Mouse (Mus musculus): ENCODE measurements at regions not wholly inside any gene's neighbourhood (a gene's known extent, or its start where the extent isn't known, plus 50 kb on each side); places are given as distances from the start of the nearest gene placed in this dataset.

DNA sequence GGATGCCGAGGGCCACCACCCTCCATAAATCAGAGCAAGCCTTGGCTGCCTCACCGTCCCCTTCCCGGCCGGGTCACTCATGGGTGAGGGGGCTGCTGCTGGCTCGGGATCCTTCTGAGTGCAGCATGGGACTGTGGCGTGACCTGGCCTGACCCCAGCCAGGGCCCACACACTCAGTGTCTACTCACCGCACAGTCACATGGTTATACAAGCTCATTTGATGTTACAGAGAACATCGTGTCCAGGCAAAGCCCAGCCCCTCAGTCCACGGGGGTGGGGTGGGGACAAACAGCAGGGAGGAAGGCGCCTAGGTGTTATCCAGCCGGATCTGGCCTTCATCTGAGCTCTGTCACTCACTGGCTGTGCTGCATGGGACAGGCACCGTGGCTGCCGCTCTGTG, 195.9 kb upstream of the Dio3 start:
- H3K4me2 ChIP-seq (ENCODE audit: low read depth, low read length): no peak overlapping the region
- no peak overlapping the region for H3K27ac ChIP-seq (ENCODE audit: low read length)
- no peaks in the 10 kb centered on the region for H3K4me1 ChIP-seq (ENCODE audit: control insufficient read depth, insufficient read depth, low read length)
- no peak overlapping the region for H3K9ac ChIP-seq (ENCODE audit: low read depth, low read length)
- WGBS: 40% methylated on average over 13 of the region's 13 CpGs
- no peaks in the 10 kb centered on the region for H3K36me3 ChIP-seq (ENCODE audit: control insufficient read depth, insufficient read depth, low read length)
- no peaks in the 10 kb centered on the region for H3K27me3 ChIP-seq (replicated peaks; ENCODE audit: control insufficient read depth, insufficient read depth, low read length)
- no peaks in the 10 kb centered on the region for H3K9me3 ChIP-seq (ENCODE audit: control insufficient read depth, low read length)
- no peak for ATAC-seq
- no peak overlapping the region for H3K4me3 ChIP-seq (ENCODE audit: low read length)

DNA sequence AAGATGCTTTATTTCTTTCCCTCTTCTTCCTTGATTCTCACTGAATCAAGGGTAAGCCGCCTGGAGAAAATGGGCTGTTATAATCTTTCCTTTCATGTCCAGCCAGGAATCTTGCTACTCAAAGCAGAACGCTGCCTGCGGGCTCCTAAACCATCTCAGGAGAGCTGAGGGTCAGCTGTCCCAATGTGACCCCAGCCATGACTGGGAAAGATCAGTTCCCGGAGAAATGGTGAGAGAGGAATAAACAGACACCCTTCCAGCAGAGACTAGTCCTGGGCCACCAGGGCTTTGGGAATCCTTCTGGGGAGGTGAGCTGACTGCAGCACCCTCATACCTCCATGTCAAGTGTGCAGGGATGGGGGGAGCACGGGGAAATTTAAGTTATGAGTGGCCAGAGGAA, 195.4 kb upstream of the Dio3 start:
- Histone ChIP-seq H3K4me2 (ENCODE audit: low read depth, low read length) (no peak overlapping the region), H3K4me1 (ENCODE audit: control insufficient read depth, insufficient read depth, low read length) (no peaks in the 10 kb centered on the region), H3K27ac (ENCODE audit: low read length) (no peak overlapping the region), H3K4me3 (ENCODE audit: low read length) (no peak overlapping the region), H3K36me3 (ENCODE audit: control insufficient read depth, insufficient read depth, low read length) (no peaks in the 10 kb centered on the region), H3K9me3 (ENCODE audit: control insufficient read depth, low read length) (no peaks in the 10 kb centered on the region), H3K27me3 (replicated peaks; ENCODE audit: control insufficient read depth, insufficient read depth, low read length) (no peaks in the 10 kb centered on the region), H3K9ac (ENCODE audit: low read depth, low read length) (no peak overlapping the region)
- no peak for ATAC-seq
- 56% methylated on average over 5 of the region's 5 CpGs for WGBS

DNA sequence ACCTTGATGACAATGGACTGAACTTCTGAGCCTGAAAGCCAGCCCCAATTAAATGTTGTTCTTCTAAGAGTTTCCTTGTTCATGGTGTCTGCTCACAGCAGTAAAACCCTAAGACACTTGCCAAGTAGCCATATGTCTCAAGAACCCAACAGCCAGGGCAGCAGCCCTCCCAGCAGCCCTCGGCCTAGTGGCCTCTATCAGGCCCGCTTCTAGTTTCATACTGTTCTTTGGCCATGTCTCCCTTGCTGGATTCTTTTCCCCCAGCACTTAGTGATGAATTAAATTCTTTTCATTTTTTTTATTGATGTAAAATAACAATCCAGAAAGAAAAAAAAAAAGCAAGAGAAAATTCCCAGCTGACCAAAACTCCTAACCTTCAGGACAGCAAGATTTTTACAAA, 191.9 kb upstream of the Dio3 start:
- WGBS: 72% methylated on average over 2 of the region's 2 CpGs
- ATAC-seq: no peak

DNA sequence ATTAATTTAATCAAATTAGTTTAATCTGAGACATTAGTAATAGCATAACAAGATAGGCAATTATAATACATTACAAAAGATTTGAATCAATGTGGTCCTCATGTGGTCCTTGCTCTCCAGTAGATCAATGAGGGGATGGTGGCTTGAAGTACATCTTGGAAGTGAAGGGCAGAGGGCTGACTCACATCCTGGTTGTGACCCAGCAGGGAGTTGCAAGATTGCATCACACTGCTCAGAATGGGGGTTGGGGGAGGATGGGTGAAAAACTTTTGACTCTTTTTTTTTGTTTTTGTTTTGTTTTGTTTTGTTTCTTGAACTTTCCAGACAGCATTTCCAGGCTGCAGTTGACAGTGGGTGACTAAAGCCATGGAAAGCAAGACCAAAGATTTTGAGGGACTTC, 191.1 kb upstream of the Dio3 start:
- H3K4me2 ChIP-seq (ENCODE audit: low read depth, low read length): no peak overlapping the region
- H3K36me3 ChIP-seq (ENCODE audit: control insufficient read depth, insufficient read depth, low read length): no peaks in the 10 kb centered on the region
- H3K4me1 ChIP-seq (ENCODE audit: control insufficient read depth, insufficient read depth, low read length): no peaks in the 10 kb centered on the region
- H3K9ac ChIP-seq (ENCODE audit: low read depth, low read length): no peak overlapping the region
- H3K4me3 ChIP-seq (ENCODE audit: low read length): no peak overlapping the region
- ATAC-seq: no peak
- no peaks in the 10 kb centered on the region for H3K27me3 ChIP-seq (replicated peaks; ENCODE audit: control insufficient read depth, insufficient read depth, low read length)
- no peaks in the 10 kb centered on the region for H3K9me3 ChIP-seq (ENCODE audit: control insufficient read depth, low read length)
- no peak overlapping the region for H3K27ac ChIP-seq (ENCODE audit: low read length)

More for the DNA sequence above, 191.9 kb upstream of the Dio3 start:
- no peaks in the 10 kb centered on the region for H3K9me3 ChIP-seq (ENCODE audit: control insufficient read depth, low read length)
- no peaks in the 10 kb centered on the region for H3K36me3 ChIP-seq (ENCODE audit: control insufficient read depth, insufficient read depth, low read length)
- no peak overlapping the region for H3K9ac ChIP-seq (ENCODE audit: low read depth, low read length)
- H3K27ac ChIP-seq (ENCODE audit: low read length): no peak overlapping the region
- H3K4me1 ChIP-seq (ENCODE audit: control insufficient read depth, insufficient read depth, low read length): no peaks in the 10 kb centered on the region
- no peak overlapping the region for H3K4me2 ChIP-seq (ENCODE audit: low read depth, low read length)
- no peaks in the 10 kb centered on the region for H3K27me3 ChIP-seq (replicated peaks; ENCODE audit: control insufficient read depth, insufficient read depth, low read length)
- H3K4me3 ChIP-seq (ENCODE audit: low read length): no peak overlapping the region

DNA sequence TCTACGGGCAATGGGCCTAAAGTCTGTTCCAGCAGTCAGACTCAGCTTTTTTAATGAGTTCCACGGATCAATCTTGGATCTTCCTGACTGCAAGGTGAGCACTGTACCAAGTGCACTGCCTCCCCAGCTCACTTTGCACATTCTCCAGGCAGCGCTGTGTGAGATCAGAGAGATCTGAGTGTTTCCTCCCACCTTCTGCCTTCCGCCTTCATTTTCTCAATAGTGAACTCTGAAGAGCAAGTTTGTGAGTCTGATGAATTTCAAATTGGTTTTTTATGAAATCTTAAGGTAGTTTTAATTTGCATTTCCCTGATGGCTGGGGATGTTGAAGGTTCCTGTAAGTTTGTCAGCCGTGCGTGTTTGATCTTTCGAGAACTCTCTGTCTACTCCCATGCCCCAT, 176.7 kb upstream of the Dio3 start:
- peaks cover 4% of the 10 kb centered on the region; the same call in 1 of the 2 replicates for H3K9me3 ChIP-seq (ENCODE audit: control insufficient read depth, low read length)
- no peaks in the 10 kb centered on the region for H3K27me3 ChIP-seq (replicated peaks; ENCODE audit: control insufficient read depth, insufficient read depth, low read length)
- WGBS: 89% methylated on average over 7 of the region's 7 CpGs
- no peak for ATAC-seq
- no peak overlapping the region for H3K27ac ChIP-seq (ENCODE audit: low read length)
- no peak overlapping the region for H3K4me2 ChIP-seq (ENCODE audit: low read depth, low read length)
- H3K4me1 ChIP-seq (ENCODE audit: control insufficient read depth, insufficient read depth, low read length): no peaks in the 10 kb centered on the region
- no peaks in the 10 kb centered on the region for H3K36me3 ChIP-seq (ENCODE audit: control insufficient read depth, insufficient read depth, low read length)
- no peak overlapping the region for H3K4me3 ChIP-seq (ENCODE audit: low read length)
- no peak overlapping the region for H3K9ac ChIP-seq (ENCODE audit: low read depth, low read length)

DNA sequence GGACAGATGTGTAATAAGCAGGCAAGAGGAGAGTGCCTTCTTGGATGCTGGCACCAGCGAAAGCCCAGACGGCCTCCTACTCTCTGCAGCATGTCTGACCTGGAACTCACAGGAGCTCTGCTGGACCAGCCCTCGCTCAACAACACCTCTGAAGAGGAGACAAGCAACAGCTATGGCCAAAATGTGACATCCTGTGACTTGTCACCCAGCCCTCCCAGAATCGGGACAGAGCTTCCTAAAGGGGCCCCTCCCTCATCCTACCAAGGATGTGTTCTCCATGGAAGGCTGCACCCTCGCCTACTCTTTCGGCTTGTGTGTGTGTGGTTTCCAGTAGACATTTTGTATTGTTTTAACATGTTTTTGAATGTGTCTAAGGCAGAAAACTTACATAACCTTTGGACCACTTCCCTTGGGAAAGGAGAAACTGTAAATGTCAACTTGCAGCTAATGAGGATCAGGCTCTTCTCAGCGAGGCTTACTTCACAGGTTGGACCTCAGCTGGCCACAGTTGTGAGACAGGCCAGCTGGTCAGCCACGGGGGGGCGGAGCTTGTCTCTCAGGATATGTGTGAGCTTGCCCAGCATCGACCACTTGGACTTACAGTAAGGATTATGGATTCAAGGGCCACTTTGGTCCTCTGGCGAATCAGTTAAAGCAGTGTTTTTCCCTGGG, 166.7 kb upstream of the Dio3 start:
- H3K27ac ChIP-seq (ENCODE audit: low read length): no peak overlapping the region
- no peak overlapping the region for H3K4me3 ChIP-seq (ENCODE audit: low read length)

DNA sequence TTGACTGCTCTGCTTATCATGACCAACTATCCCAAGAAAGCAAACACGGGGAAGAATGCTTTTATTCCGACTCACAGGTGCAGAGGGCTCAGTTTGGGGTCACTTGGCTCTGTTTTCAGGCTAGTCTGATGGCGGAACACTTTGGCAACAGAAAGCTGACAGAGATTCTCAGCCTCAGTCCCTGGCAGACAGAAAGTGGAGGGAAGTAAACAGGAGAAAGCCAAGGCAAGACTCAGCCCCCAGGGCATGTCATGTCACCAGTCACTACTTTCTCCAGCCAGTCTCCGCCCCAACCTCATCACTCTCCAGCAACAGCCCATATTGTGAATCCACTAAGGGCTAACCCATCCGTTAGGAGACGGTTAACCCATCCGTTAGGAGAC, 166.2 kb upstream of the Dio3 start:
- Histone ChIP-seq H3K4me2 (ENCODE audit: low read depth, low read length) (no peak overlapping the region), H3K27ac (ENCODE audit: low read length) (no peak overlapping the region), H3K36me3 (ENCODE audit: control insufficient read depth, insufficient read depth, low read length) (no peaks in the 10 kb centered on the region), H3K4me3 (ENCODE audit: low read length) (no peak overlapping the region), H3K27me3 (replicated peaks; ENCODE audit: control insufficient read depth, insufficient read depth, low read length) (no peaks in the 10 kb centered on the region), H3K4me1 (ENCODE audit: control insufficient read depth, insufficient read depth, low read length) (no peaks in the 10 kb centered on the region), H3K9ac (ENCODE audit: low read depth, low read length) (no peak overlapping the region), H3K9me3 (ENCODE audit: control insufficient read depth, low read length) (no peaks in the 10 kb centered on the region)
- no peak for ATAC-seq
- WGBS: 78% methylated on average over 7 of the region's 7 CpGs

More for the DNA sequence above, 166.7 kb upstream of the Dio3 start:
- Histone ChIP-seq H3K4me1 (ENCODE audit: control insufficient read depth, insufficient read depth, low read length) (no peaks in the 10 kb centered on the region), H3K9me3 (ENCODE audit: control insufficient read depth, low read length) (no peaks in the 10 kb centered on the region), H3K27me3 (replicated peaks; ENCODE audit: control insufficient read depth, insufficient read depth, low read length) (no peaks in the 10 kb centered on the region), H3K36me3 (ENCODE audit: control insufficient read depth, insufficient read depth, low read length) (no peaks in the 10 kb centered on the region), H3K9ac (ENCODE audit: low read depth, low read length) (no peak overlapping the region), H3K4me2 (ENCODE audit: low read depth, low read length) (no peak overlapping the region)
- no peak for ATAC-seq
- 63% methylated on average over 11 of the region's 11 CpGs for WGBS

DNA sequence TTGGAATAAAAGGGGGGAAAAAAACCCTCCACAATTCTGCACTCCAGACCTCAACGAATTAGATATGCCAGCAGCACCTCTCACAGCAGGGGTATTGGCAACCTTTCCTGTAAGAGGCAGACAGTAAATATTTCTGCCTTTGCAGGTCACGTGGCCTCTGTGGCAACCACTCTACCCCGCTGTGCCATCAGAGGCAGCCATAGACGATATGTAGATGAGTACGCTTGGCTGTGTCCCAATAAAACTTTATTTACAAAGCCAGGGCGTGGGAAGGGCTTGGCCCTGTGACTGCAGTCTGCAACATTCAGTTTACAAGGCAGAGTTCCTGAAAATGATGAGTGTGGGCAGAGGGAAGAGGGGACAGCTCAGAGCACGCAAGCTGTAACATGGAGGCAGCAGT, 158.7 kb upstream of the Dio3 start:
- Histone ChIP-seq H3K27me3 (replicated peaks; ENCODE audit: control insufficient read depth, insufficient read depth, low read length) (no peaks in the 10 kb centered on the region), H3K4me3 (ENCODE audit: low read length) (no peak overlapping the region), H3K4me2 (ENCODE audit: low read depth, low read length) (no peak overlapping the region), H3K27ac (ENCODE audit: low read length) (no peak overlapping the region), H3K9ac (ENCODE audit: low read depth, low read length) (no peak overlapping the region), H3K9me3 (ENCODE audit: control insufficient read depth, low read length) (no peaks in the 10 kb centered on the region), H3K4me1 (ENCODE audit: control insufficient read depth, insufficient read depth, low read length) (no peaks in the 10 kb centered on the region), H3K36me3 (ENCODE audit: control insufficient read depth, insufficient read depth, low read length) (no peaks in the 10 kb centered on the region)
- WGBS: 57% methylated on average over 7 of the region's 7 CpGs
- ATAC-seq: no peak

DNA sequence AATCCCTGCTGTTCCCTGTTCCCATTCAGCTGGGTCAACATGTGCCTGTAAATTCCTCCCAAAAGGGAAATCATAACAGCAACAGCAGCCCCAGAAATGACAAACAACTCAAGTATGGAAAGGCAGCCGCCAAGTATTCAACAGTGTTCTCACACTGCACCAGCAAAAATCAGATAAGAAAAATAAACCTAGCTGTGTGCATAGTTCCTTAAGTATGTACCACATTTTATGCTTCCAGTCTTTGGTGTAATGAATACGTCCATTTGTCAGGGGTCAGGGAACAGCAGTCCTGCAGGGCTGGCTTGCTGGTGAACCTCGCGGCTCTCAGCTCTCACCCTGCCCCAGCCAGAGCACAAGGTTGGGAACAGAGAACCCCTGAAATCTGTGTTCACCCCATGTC, 155.9 kb upstream of the Dio3 start:
- H3K4me1 ChIP-seq (ENCODE audit: control insufficient read depth, insufficient read depth, low read length): no peaks in the 10 kb centered on the region
- H3K27ac ChIP-seq (ENCODE audit: low read length): no peak overlapping the region
- H3K36me3 ChIP-seq (ENCODE audit: control insufficient read depth, insufficient read depth, low read length): no peaks in the 10 kb centered on the region
- no peak overlapping the region for H3K4me2 ChIP-seq (ENCODE audit: low read depth, low read length)
- H3K9ac ChIP-seq (ENCODE audit: low read depth, low read length): no peak overlapping the region
- no peak for ATAC-seq
- 40% methylated on average over 4 of the region's 4 CpGs for WGBS
- H3K4me3 ChIP-seq (ENCODE audit: low read length): no peak overlapping the region
- H3K9me3 ChIP-seq (ENCODE audit: control insufficient read depth, low read length): no peaks in the 10 kb centered on the region
- H3K27me3 ChIP-seq (replicated peaks; ENCODE audit: control insufficient read depth, insufficient read depth, low read length): no peaks in the 10 kb centered on the region

DNA sequence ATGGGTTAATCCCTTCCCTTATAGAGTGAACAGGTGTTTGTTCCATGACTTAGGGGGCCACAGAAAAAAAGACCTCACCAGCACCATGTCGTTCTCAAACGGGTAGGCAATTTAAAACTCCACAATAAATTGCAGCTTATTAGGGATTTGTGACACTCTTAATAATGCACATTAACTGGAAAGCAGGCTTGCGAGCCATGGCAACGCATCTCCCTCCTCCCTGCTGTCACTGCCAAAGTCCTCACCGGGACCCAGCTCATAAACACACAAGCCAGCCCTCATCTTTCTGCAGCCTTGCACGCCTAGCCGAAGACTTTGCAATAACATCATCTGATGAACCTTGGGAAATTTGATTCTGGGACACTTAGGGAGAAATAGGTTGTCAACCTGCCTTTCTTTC, 152.3 kb upstream of the Dio3 start:
- Histone ChIP-seq H3K9me3 (ENCODE audit: control insufficient read depth, low read length) (no peaks in the 10 kb centered on the region), H3K4me3 (ENCODE audit: low read length) (no peak overlapping the region), H3K4me2 (ENCODE audit: low read depth, low read length) (no peak overlapping the region), H3K9ac (ENCODE audit: low read depth, low read length) (no peak overlapping the region), H3K27me3 (replicated peaks; ENCODE audit: control insufficient read depth, insufficient read depth, low read length) (no peaks in the 10 kb centered on the region), H3K36me3 (ENCODE audit: control insufficient read depth, insufficient read depth, low read length) (no peaks in the 10 kb centered on the region), H3K27ac (ENCODE audit: low read length) (no peak overlapping the region), H3K4me1 (ENCODE audit: control insufficient read depth, insufficient read depth, low read length) (no peaks in the 10 kb centered on the region)
- ATAC-seq: no peak
- WGBS: 82% methylated on average over 7 of the region's 7 CpGs

All from intestine, embryonic 16.5 days (tissue).